Mouse (Mus musculus) spleen, adult 18-20 months (tissue): ENCODE results near the gene Bcr.

Experiments used
- DNase-seq, 2 experiments: peaks; one replicate each; pipeline ENCODE4 v3.0.0; 2022; ENCODE audit warnings: mixed read lengths in 2 of 2

The Bcr gene

GRCm38 (mm10) chr10:75135518-75136162 is 75.2 kb downstream of the Bcr start:
- no peak for DNase-seq

DNA sequence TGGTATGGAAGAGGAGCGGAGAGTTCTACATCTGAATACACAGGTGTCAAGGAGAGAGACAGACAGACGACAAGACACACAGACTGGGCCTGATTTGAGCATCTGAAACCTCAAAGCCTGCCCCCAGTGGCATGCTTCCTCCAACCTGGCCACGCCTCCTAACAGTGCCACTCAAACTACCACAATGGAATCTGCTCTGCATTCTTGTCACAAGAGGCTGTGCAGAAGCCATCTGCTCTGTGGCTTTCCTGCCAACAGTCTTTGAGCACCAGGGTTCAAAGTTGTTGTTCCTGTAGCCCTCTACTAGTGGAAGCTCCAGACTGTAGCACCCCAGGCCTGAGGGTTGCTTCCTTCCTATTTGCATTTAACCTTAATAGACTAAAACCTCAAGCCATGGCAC is 76.8 kb downstream of the Bcr start:
- peak; percentile 39 to 45 for DNase-seq

GRCm38 (mm10) chr10:75145221-75145620 is 84.8 kb downstream of the Bcr start:
- DNase-seq, result peak in 1 of 2 experiments; percentile 18

DNA sequence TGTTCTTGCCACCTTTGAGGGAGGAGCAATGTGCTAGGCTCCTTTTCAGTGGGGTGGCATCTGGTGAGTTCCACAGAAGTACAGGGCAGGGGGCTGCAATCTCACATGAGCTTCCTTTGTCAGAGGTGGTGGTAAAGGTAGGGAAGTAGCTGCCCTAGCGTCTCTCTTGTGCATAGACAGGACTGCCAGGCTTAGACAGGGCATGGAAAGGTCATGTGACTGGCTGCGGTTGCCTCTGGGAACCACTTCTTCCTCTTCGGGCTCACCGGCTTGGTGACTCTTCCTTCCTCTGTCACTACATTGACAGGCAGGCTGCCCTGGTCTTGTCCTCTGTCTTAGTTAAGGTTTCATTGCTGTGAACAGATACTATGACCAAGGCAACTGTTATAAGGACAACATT is 85.6 kb downstream of the Bcr start:
- peak; percentile 74 for DNase-seq

DNA sequence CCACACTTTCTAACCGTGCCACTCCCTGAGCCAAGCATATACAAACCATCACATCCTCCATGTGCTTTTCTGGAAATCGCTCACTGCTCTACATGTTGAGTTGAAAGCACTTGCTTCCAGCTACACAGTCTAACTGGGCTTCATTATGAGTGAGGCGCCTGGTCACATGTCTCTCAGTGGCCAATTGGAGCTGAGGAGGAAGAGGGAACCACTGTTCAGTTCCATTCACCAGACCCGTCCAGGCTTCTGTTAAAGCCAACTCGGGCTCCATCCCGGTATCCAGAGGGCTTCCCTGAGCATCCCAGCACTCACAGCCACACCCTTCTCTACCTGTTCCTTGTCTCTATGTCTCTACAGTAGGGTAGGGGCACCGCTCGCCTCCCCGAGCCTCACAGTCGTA is 86.2 kb downstream of the Bcr start:
- no peak for DNase-seq

DNA sequence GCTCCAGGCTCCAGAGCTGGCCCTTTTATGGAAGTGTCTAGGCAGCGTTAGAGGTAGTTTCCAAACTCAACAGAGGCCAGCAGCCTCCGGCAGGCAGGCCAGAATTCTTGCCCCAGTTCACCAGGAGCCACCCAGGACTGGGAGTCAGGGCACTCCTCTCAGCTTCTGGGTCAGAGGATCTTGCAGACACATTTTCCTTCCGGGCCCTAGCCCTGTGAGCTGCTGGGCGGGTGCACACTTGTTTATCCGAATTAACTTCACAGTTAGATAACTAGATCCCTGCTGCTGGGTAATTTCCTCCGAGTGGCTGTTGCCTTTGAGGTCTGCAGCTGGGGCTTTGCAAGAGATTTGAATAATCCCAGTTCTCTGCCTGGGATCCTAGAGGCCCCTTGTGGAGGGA is 87.9 kb downstream of the Bcr start:
- DNase-seq, result no peak

DNA sequence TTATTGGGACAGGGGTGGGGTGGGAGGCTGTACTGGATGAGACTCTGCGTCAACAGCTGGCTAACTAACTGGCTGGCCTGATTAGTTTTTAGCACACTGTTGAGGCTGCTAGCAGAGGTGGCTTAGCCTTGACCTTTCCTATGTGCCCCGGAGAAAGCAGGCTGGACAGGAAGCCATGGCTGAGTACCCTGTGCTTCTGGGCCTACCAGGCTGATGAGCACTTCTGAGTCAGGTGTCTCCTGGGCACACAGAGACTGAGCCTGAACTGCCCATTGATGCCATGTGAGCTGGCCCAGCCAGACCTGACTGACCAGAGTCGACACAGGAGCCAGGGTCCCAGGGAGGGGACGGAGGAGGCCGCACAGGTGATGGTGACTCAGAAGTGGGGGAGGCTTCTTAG is 90.0 kb downstream of the Bcr start:
- DNase-seq, result no peak

- DNase-seq, result peak; percentile 33 to 72
These were observed 90.9 kb downstream of the Bcr start for GRCm38 (mm10) chr10:75151311-75151710.

- DNase-seq, result no peak
These were observed 96.4 kb downstream of the Bcr start for GRCm38 (mm10) chr10:75156835-75157234.

DNA sequence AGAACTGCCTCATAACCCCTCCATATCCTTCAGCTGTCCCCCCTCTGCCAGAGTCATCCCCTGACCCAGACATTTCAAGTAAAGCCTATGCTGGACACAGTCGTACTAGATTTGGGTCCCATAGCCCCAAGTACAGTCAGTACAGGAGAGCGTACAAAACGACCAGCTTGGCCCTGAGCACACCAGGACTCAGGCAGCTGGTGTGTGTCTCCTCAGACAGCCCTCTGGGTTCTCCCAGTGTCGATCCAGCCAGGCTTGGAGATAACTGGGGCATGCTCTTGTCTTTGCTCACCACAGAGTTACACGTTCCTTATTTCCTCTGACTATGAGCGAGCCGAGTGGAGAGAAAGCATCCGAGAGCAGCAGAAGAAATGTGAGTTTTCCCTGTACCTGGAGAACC is 97.3 kb downstream of the Bcr start:
- no peak for DNase-seq

GRCm38 (mm10) chr10:75158356-75158755 is 98.0 kb downstream of the Bcr start:
- DNase-seq, result no peak

DNA sequence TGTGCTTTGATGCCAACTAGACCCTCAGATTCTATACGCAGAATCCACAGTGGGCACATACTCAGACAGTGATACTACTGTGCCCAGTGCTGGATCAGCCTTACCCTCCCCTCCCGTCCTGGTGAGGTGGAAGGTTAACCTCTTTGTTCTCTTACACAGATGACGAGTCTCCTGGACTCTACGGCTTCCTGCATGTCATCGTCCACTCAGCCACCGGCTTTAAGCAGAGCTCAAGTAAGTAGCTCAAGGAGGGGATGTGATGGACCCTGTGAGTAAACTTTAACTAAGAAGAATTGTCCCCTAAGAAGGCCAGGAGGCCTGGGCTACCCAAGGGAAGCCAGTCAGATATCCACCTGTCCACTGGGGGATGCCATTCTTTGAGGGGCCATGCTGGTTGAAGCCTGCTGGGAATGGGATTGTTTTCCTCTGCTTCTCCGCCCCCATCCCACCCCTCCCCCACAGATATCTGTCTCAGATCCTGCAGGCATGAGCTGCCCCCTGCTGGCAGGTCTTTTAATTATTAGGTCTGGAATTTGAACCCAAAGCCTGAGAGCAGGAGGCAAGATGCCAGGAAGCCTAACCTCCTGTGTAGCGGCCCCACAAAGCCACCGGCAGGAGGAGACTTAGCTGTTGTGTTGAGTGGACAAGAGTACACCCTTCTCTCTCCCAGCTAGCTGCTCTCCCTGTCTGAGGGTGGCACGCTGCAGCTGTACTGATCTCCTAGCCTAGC is 99.9 kb downstream of the Bcr start:
- no peak for DNase-seq

DNA sequence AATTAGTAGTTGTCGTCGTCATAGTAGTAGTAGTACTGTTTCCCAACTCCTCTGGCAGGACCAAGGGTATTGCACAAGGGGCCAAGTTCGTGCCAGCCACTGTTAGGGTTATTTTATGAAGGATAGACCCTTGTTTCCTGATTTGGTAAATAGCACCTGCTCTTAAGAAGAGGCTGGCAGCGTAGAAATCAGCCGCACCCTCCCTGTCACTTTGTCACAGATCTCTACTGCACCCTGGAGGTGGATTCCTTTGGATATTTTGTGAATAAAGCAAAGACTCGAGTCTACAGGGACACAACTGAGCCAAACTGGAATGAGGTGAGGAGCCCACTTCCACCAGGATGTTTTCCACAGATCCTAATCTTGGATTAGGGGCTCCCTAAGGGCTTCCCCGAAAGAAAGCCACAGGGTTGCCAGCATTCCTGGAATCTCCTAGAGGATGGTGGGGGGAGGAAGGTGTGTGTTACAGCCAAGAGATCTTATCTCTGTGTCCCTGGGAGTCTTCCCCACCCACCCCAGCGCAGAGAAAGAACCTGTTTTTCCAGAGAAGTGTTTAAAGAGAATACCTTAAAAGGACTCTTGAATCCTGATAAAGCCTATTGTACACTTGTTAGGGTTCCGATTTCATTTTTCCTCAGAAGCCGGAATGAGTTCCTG is 105.6 kb downstream of the Bcr start:
- DNase-seq, result no peak

DNA sequence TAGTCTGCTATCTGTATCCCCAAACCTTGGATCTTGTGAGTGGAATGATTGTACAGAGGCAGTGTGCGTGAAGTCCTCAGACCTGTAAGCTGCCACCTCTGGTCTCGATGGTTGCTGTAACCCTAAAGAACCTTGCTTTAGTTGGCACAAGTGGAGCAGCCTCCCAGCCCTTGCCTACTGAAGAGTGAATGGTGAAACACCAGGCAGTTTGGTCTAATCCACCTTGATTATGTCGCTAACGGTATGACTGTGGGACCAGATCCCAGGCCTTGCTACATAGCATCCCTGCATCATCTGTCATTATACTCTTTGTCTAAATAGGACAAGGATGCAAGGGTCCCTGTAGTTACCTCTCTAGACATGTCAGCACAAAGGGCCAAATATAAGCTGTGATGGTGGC is 106.2 kb downstream of the Bcr start:
- DNase-seq, result no peak

GRCm38 (mm10) chr10:75170207-75170850 is 109.9 kb downstream of the Bcr start:
- no peak for DNase-seq

GRCm38 (mm10) chr10:75173056-75173455 is 112.7 kb downstream of the Bcr start:
- DNase-seq, result no peak

GRCm38 (mm10) chr10:75173712-75174111 is 113.3 kb downstream of the Bcr start:
- no peak for DNase-seq

DNA sequence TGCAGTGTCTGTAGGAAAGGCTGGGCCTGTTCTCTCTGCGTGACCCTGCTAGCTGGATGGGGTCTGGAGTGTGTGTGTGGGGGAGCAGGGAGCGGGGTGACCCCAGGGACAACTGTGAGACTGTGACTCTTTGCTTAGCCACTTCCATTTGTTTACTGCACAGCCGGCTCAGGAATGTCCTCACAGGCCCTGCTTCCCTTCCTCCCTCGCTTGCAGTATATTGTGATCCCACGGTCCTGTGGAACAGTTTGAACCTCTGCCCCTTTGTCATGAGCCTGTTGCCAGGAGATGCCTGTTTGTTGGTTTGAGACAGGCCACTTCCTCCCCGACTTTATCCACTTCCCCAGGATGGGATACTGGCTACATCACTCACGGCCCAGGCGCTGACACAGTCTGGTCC is 116.1 kb downstream of the Bcr start:
- DNase-seq, result no peak

- no peak for DNase-seq
These were observed 118.5 kb downstream of the Bcr start for GRCm38 (mm10) chr10:75178911-75179310.

- DNase-seq, result peak; percentile 53 to 76
These were observed 121.9 kb downstream of the Bcr start for GRCm38 (mm10) chr10:75182151-75182774.

- no peak for DNase-seq
These were observed 124.4 kb downstream of the Bcr start for GRCm38 (mm10) chr10:75184826-75185225.

GRCm38 (mm10) chr10:75186551-75186950 is 126.2 kb downstream of the Bcr start:
- DNase-seq, result no peak
